Mouse (Mus musculus) lung, postnatal 25 days (tissue): Measurements from ENCODE around the gene Prep.
"Not testable (repeated sequence)": the region's sequence is repeated elsewhere in the genome, so short reads cannot be mapped to it uniquely, and the experiment has no call there.

Experiments
- DNase-seq: peaks from one replicate; pipeline ENCODE4 v3.0.0; 2022; ENCODE audit warnings: low spot score

The Prep gene

DNA sequence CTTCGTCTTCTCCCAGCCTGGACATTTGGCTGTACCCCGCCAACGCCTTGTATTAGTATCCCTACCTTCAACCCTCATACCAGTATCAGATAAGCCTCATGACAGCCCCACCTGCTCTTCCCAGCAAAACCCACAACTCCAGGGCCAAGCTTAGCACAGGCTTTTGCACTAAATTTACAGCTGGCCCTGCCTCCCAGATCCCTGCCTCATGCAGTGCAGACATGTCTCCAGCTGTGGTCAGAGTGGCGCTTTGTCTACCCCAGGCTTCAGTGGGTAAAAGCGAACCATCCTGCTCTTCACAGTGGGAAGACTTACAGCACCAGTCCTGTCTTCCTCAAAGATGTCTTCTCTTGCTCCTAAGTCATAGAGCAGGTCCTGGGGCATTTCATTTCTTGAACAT is 49.8 kb downstream of the Prep start:
- DNase-seq = no peak

DNA sequence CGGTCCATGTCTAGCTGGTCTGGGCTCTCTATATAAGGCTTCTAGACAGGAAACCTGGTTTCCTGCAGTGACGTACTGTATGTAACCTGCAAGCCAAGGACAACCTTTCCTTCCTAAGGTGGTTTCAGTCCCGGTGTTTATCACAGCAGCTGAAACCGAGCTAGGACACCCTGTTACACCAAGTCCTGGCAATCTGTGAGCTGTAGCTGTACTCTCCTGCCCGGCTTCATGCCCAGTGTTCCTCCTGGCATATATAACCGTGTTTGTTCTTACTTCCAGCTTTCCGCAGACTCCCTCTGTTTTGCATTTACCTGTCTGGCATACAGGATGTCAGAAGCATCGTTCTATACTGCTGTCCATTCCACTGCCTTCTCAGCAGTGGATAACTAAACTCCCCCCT is 51.4 kb downstream of the Prep start:
- DNase-seq = no peak

DNA sequence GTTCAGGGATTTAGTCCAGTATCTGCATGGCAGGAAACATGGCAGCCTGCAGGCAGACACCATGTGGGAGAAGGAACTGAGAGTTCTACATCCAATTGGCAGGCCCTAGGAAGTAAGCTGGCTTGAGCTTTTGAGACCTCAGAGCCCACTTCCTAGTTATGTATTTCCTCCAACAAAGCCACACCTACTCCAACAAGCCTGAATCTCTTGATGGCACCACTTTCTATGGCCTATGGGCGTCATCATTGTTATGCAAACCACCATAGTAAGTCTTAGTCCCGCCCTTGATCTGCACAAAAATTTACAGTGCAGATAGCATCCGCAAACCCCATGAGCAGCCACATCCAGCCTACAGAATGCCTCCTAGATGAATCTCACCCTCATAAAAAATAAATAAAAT is 54.6 kb downstream of the Prep start:
- DNase-seq = no peak

DNA sequence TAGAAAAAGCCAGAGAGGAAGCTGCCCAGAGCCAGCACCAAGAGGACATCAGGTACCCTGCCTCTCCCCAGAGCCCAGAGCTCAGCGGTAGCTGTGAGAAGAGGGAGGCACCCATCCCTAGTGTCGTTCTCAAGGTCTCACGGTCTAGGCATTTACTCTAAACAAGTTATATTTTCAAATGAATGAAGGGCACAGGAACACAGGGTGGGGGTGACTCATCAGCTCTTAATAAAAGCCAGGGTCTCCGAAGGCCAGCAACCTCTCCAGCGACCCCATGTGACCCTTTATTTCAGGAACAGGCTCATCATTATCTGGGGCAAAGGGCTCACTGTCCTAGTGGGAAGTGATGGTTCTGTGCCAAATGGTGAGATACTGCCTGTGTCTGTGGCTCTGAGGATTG is 55.5 kb downstream of the Prep start:
- no peak for DNase-seq

DNA sequence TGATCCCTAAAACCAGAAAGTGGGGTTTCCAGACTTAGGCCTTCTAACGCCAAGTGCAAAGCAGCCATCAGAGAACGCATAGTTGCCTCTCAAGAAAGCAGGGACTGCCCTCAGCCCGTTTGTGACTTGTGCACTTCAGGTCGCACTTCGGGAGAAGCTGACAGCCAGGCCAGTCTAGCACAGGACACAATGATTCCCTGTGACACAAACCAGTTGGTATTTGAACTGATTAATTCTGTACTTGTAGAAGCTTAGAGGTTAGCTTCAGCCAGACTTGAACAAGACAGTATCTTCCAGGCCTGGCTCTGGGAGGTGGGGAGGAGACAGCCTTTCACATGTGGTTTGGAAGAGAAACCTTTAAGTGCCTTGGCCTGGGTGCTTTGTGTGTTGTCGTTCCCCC is 56.0 kb downstream of the Prep start:
- no peak for DNase-seq

DNA sequence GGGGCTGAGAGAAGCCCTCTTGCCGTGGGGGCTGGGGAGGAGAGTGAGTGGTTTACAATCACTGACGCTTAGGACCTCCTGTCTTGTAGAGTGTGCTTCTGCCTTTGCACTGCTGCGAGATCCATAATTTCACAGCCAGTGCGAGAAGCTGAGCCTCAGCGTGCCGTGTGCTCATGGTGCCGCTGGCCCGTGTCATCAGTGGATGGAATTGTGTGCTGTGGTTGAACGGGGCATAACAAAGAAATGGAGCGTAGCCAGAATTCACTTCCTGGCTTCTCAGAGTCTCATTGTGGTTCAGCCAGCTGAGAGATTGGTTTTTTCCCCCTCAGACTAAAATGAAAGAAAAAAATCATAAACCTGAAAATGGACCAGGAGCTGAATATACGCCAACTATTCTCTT is 62.1 kb downstream of the Prep start:
- DNase-seq = peak; percentile 14

DNA sequence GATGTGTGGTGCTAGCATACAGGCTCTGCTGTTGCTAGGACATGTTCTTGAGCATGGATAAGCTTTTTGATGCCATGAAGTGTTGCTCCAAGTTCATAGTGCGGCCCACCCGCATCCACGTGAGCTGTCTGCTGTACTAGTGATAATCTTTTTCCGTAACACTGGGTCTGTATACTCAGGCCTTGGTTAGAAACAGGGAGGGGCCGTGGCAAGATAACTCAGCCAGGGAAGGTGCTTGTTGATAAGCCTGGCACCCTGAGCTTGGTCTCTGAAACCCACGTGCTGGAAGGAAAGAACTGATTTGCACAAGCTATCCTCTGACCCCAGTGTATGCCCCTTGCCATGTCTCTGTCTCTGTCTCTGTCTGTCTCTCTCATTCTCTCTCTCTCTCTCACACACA is 63.0 kb downstream of the Prep start:
- DNase-seq = no peak

DNA sequence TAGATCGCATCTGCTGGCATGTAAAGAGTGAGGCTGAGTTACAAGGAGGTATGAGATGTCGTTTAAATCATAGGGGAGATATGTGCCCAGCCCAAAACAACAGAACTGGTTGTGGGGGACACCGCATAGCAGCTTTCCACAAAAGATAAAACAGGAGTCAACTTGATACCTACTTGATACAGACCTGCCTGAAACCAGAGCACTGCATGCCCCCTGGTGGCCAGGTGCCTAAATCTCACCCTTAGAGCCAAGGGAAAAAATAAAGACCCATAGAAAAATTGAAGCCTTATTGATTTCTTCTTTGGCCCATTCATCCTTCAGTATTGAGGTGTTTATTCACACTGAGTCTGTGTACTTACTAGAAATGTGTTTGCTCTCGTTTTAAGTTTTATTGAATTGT is 65.4 kb downstream of the Prep start:
- DNase-seq = peak; percentile 34

DNA sequence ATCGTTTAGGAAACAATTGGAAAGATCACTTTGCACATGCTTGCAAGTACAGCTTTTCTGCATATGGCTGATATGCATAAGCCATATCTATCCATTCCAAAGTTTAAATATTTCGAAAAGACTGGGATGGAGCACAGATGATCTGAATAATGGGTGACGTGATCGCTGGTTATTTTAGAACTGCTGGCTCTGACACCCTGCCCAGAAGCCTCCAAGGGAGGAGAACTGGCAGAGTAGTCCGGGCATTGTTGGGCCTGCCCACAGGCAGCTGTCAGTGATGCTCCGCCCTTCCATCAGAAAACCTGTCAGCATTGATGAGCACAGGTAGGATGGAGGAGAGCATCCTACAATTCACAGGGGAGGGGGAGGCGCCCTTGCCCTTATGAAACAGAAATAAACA is 69.8 kb downstream of the Prep start:
- DNase-seq = no peak

DNA sequence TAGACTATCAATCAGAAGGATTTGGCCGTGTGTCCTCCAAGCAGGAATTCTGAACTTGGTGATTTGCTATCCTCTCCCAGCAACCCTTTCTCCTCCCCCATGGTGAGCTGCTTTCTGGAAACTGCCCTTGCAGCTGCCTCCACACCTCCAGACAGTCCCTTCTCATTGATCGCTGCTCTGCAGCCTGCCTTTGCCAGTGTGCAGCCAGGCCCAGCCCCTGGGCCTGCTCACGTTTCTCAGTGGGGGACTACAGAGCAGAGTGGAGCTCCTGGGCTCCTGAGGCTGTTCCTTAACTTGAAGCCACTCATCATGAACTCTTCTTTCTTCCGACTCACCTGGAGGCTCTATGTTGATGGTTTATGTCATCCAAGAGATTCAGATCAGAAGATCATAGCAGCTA is 72.9 kb downstream of the Prep start:
- no peak for DNase-seq

DNA sequence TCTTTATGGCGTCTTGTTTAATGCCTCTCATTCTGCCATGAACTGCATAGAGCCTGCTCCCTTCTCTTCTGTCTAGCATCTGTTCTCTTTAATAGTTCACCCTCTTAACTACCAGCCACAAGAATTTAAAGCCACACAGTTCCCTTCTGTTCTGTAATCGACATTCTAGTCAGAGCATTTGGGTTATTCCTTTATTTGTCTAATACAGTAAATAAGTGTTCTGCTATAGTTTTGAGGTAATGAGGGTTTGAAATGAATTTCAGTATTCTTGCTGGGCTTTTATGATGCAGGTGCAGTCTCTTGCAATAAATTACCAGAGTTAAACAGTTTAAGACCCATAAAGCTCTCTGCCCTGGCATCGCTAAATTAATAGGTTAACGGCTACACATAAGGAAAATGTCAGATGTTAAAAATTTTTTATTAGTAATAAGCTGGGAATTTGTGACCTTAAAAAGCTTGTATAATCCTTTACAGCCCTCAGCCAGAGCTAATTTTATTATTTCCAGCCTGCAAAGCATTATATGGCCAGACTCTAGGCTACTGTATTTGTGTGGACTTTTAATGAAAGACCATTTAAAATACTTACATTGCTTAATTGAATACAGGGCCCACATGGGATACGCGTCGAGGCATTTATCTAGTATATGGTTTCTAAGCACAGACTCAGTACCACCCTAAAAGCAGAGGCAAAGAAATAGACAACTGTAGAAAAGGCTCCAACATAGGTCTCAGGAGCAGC is 73.6 kb downstream of the Prep start:
- DNase-seq = no peak

DNA sequence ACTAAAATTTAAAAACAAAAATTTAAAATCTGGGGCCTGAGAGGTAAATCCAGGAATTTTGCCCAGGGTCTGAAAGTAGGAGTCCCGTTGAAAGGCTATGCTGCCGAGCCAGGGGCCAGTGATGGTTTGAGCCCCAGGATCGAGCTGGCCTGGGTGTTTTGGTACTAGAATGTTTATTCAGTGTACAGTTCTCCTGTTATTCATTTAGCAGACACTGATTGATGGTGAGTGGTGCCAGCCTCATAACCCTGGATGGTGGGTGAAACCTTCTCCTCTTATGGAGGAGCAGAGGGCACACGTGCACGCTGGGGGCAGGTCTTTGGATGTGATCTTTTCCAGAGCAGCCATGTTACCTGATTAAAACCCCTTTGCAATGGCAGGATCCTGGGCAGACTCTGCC is 75.4 kb downstream of the Prep start:
- no peak for DNase-seq

DNA sequence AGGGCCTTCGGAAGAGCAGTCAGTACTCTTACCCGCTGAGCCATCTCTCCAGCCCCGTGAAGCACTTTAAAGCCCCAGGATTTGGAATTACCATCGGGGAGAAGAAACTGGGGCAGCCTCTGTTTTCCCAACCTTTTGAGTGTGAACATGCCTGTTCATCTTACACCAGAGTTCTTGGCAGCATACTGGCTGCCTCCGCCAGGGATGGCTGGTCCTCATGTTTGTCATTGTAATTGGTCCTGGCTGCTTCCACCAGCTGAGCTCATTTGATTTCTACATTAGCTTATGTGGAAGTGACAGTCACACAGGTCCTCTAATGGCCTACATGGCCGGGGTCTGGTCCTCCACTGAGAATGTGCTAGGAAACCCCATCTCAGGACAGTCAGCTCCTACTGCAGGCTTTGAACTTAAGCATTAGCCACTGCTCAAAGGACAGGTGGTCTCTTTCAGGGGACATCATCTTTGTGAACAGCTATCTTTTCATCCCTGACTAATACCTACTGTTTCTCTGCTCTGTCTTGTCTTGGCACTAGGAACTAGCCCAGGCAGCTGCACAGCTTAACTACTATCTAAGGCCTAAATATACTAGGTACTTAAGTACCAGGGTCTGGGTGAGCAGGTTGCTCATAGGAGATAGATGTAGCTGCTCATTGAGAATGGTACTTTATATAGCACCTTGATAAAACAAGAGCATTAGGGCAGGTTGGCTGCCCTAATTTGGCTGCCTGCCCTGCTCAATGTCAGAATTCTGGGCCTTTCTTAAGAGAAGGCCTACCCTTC is 77.2 kb downstream of the Prep start:
- DNase-seq = no peak

DNA sequence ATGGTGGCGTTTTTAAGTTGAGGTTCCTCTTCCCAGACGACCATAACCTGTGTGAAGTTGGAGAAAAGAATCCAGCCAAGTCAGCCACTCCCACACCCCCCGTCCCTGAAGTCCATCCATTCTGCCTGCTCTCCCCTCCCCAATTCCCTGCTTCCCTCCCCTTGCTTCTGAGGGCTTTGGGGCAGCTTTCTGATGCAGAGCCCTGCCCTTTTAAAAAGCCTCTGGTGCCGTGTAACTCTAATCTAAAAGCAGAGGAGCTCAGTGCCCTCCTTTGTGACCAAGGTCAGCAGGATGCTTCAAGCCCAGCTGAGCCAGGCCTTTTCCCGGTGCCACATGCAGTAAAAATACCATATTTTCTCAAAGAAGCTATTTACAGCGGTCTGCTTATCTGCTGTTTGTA is 79.8 kb downstream of the Prep start:
- DNase-seq = no peak

DNA sequence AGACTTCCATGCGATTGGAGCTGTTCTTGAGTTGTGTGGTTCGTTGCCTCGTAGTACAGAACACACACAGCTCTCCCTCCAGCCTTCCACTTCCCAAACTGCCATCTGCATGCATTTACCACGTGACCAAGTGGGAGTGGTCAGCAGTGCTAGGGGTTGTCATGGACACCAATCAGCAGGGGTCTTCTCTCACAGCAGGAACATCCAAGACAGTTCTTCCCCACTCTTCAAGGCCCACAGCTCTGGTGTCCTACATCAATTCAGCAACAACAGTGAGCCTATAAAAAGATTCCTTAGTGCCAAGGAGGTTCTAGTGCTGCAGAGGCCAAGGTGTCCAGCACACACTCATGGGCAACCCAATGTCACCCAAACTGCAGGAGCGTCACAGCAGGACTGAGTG is 84.1 kb downstream of the Prep start:
- no peak for DNase-seq

DNA sequence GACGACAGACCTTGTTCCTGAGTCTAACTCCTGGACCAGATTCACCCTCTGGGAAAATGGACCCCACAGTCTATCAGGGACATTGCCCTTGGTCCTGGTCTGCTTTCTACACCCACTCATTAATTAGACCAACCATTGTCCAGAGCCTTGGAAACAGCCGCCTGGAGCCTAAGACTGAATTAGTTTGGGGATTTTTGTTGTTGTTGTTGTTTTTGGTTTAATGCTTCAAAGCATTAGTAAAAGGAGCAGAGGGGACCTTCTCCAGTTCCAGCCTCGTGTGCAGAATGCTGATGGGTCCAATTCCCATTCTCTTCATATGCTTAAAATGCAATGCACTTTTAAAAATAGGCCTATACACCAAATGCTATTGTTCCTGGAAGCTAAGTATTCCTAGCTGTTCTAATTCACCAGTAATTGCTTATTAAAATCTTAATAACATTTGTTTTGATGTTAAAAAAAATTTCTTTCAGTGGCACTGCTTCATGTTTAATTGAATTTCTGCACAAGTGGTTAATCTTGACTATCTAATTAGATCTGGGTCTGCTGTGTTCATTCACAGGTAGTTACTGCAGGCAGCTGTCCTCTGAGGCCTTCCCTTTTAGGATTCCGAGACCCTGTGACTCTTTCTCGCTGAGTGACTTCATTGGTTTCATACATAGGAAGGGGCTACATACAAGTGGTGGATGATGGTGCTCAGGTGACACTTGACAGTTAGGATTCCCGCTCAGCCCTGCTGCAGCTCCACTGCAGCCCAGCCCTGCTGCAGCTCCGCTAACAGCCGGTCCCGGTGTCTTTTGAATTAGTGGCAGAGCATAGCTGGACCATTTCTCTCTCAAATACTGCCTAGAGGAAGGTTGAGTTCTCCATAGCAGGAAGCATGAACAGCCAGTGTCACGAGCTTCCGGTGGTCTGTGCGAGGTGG is 85.0 kb downstream of the Prep start:
- DNase-seq = no peak

DNA sequence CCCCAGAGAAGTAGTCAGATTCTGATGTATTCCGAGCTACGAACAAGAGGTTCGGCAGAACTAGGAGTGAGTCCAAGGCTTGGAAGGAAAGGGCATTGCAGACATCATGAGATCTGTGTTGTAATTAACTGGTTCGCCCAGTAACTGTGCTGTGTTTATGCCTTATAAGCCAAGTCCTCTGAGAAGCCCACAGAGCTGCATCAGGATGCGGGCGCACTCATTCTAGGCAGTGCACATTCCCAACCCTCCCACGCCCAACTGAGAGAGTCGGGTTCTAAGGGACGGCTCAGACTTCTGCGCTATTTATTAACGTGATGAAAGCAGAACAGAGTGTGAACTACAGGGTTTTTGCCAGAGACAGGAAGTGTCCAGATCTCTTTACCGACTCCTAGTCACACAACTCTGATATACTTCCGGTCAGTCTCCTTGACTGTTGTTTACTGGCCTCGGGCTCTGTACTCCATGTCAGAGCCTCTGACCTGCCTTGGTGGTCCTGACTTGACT is 87.6 kb downstream of the Prep start:
- DNase-seq = no peak

DNA sequence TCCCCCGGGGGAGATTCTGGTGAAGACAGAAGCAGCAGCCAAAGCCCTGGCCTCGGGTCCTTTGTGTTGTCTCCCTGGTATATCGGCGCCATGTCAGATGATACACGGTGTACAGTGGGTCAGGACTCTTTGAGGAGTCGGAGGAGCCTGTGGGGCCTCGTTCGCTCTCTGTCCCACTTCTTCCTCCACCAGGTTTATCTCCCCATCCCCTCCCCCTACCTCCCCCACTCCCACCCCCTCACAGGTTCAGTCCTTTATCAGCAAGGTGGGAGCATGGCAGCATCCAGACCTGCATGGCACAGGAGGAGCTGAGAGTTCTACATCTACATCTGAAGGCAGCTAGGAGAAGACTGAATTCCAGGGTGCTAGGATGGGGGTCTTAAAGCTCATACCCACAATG is 98.8 kb downstream of the Prep start:
- DNase-seq = no peak

DNA sequence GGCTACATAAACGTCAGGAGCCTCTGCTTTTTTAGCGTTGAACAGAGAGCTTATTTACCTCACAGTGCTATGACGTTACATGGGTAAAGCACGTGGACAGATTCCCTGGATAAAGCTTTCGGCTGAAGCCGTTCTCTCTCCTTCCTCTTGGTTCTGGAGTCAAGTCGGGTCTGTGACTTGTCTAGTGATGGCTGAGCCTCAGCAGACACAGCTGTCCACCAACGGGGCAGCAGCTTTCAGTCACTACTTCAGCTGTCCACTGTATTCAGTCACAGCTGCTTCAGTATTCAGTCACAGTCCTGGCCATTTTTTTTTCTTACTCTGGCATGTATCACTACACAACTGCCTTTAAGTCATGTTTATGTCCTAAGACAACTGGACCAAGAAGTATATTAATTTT is 106.9 kb downstream of the Prep start:
- DNase-seq = no peak

DNA sequence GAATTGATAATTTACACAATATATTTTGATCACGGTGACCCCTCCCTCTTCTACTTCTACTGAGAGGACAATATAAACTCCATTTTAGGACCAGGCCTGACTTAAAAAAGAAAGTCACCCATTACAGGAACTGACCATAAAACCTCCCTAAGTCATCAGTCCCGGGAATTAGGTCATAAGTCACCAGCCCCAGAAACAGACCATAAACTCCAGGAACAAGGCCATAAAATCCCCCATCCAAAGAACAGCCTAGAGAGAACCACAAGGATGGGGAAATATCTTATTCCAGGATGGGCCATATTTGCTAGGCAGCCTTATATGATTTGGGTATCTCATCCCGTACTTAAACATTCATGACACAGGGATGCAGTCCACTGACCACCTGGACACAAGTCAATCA is 107.3 kb downstream of the Prep start:
- DNase-seq = no peak

DNA sequence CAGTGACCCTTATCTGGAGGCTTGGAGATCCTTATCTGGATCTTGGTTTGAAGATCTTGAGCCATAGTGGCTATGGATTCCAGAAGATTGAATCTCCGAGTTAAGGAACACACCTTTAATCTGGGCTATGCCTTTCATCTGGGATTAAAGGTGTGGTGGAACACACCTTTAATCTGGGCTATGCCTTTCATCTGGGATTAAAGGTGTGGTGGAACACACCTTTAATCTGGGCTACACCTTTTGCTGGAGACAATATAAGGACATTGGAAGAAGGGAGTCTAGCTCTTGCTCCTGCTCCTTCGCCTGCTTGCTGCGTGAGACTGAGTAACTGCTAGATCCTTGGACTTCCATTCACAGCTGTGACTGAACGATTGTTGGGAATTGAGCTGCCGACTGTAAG is 110.8 kb downstream of the Prep start, which contains the start of gene Popdc3:
Gene Popdc3 (plus strand): TSS at position 301 of the 400 bp plus-strand sequence.
- DNase-seq = not testable (repeated sequence)

DNA sequence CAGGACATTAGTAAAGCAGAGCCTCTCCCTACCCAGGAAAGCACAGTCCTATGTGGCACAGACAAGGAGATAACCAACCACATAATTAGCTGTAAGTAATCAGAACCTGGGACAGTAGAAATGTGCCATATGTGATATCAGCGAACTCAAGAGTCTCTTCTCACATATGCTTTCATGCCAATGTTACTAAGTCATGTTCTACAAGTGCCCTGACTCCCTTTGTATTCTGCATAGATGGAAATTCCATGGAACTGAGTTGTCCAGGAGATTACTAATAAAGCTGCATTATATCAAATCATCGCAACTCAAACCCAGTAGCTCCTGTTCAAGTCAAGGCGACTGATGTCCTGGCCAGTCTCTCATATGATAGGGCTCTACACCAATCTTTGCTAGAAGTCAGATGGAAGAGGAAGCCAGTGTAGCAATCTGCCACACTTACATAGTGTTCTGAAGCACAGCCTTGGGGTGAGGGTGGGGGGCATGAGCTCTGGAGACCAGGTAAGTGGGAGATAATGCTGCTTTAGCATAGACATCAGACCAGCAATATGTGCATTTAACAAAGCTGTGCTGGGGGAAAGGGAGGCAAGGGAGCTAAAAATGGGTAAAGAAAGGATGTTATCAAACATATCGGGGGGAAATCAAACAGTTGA is 113.8 kb downstream of the Prep start:
- DNase-seq = no peak
